Mouse (Mus musculus): ENCODE measurements around the gene Arid1a.

Arid1a gene

GRCm38 (mm10) chr4:133756514-133757268, at the start of gene Arid1a:
Gene Arid1a (minus strand): TSS chr4:133756769.
- DNase-seq (ENCODE audit: inconsistent age in 2 of 2, low spot score in 1 of 2): peak; percentile 96 to 98

- DNase-seq (ENCODE audit: inconsistent age in 2 of 2, low spot score in 1 of 2): peak in 1 of 2 experiments; percentile 41
Measured at GRCm38 (mm10) chr4:133804401-133805263, 48.1 kb upstream of the Arid1a start.

DNA sequence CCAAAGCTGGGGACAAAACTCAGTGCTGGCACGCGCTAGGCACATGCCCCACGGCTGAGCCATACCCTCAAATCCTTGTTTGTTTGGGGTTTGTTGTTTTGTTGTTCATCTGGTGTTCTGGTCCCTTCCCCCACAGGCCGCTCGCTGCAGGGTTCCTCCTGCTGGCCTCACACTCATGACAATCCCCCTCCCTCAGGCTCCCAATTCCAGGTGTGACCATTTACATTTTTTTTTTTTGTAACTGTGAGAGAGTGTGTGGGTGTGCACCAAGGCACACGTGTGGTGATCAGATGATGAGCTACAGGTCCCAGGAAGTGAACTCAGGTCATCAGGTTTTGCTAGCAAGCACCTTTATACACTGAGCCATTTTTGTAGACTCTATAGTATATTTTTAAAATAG, 44.0 kb upstream of the Arid1a start:
- DNase-seq (ENCODE audit: inconsistent age in 2 of 2, low spot score in 1 of 2): no peak

GRCm38 (mm10) chr4:133793269-133793668, 36.7 kb upstream of the Arid1a start:
- DNase-seq (ENCODE audit: inconsistent age in 2 of 2, low spot score in 1 of 2): peak in 1 of 2 experiments; percentile 52

DNA sequence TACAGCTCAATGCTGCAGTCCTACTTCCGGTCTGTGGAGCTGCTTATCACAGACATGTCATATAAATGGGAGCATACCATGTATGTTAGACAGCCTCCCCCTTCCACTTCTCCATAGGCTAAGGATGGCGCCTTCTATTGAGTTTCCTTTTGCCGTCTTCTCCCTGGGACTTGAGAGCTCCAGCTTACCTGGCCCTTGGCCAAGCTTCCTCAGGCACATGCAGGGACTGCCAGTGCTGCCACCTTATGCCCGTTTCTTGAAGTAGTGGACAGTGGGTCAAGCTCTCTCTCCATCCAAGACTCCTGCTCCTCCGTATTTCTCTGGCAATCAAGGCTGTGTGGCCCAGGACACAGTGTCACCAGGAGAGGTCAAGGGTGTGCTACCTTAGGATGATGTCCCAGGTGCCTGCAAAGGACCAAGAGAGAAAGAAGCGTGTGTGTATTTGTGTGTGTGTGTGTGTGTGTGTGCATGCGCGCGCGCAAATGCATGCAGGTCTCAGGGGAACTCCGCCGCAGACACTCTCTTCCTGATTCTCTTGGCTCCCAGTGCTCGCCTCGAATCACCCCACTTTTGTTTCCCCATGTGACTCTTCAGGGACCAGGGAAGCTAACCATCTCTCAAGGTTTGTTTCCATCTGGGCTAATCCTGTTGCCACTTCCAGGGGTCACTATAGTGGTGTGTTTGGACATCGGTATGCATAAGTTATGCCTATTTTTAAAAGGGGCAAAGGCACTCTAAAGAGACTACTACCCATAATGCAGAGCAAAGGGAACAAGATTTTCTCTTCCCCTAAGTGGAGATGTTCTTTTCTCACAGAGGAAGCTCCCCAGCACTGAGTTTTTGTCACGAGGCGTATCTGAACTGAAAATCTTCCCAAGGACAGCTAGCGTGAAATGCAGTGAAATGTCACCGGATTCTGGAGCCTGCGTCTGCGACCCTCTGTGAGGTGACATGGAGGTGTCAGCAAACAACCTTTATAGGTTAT, 18.3 kb upstream of the Arid1a start:
- peak; percentile 89 to 94 for DNase-seq (ENCODE audit: inconsistent age in 2 of 2, low spot score in 1 of 2)

- DNase-seq (ENCODE audit: inconsistent age in 2 of 2, low spot score in 1 of 2): no peak
Measured at GRCm38 (mm10) chr4:133769157-133769556, 12.6 kb upstream of the Arid1a start.

GRCm38 (mm10) chr4:133763112-133763511, 6.5 kb upstream of the Arid1a start:
- DNase-seq (ENCODE audit: inconsistent age in 2 of 2, low spot score in 1 of 2): no peak

DNA sequence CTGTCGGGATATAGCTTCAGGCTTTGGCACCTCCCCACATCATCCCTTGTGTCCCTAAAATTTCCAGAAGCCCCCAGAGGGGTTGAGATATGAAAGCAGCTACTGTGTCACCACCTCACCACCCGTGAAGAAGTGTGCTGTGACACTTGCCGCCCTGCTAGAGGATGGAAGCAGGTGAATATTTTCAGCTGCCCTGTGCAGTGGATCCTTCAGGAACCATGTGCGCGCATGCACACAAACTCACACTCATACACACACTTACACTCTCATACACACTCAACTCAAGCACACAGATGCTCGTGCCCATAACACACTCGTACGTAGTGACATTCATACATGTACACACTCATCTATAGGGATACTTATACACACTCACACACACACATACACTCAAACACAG, 3.1 kb upstream of the Arid1a start:
- DNase-seq (ENCODE audit: inconsistent age in 2 of 2, low spot score in 1 of 2): no peak

- DNase-seq (ENCODE audit: inconsistent age in 2 of 2, low spot score in 1 of 2): peak; percentile 89 to 97
Measured at GRCm38 (mm10) chr4:133757269-133757835, 783 bp upstream of the Arid1a start.

DNA sequence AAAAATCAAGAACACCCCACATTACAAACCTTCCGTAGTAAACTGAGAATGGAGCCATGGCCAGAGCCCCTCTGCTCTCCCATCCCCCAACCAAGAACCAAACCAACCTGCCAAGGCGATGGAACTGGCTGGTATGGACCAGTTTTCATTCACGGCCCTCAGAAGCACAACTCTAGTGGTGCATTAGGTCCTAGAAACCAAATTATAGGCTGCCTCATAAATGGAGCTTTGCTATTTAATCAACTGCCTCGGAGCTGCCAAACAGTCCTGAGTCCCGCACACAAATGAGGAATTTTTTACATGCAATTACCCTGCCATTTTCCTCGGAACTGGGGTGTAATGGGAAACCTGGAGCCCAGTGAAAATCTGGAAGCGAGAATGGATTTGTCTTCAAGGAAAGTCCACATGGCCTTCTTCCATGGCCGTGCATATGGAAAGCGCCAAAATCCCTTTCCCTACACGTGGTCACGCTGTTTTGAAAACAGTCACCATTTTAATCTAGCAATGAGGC, 653 bp downstream of the Arid1a start:
- DNase-seq (ENCODE audit: inconsistent age in 2 of 2, low spot score in 1 of 2): peak in 1 of 2 experiments; percentile 60

GRCm38 (mm10) chr4:133754871-133755765, 1.5 kb downstream of the Arid1a start:
- DNase-seq (ENCODE audit: inconsistent age in 2 of 2, low spot score in 1 of 2): no peak

DNA sequence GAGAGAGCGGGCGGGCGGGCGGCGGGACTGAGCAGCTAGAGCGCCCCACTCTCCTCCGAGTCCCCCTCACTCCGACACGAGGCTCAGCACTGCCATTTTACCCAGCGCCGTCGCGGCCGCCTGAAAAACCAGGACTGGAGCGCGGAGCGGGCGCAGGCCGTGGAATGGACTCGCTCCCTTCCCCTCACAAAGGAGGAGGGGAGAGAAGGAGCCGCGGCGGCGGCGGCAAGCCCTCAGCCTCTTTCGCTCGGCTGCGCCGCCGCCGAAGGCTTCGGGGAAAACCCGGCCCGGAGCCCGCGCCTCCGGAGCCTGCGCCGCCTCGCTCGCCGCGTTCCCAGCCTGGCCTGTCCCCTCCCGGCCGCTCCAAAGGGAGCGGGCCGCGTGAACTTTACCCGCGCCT, 2.3 kb downstream of the Arid1a start:
- DNase-seq (ENCODE audit: inconsistent age in 2 of 2, low spot score in 1 of 2): peak; percentile 98 to 100

GRCm38 (mm10) chr4:133753375-133754190, 3.0 kb downstream of the Arid1a start:
- DNase-seq (ENCODE audit: inconsistent age in 2 of 2, low spot score in 1 of 2): peak; percentile 84 to 92

- DNase-seq (ENCODE audit: inconsistent age in 2 of 2, low spot score in 1 of 2): peak; percentile 67 to 86
Measured at GRCm38 (mm10) chr4:133752449-133753374, 3.9 kb downstream of the Arid1a start.

DNA sequence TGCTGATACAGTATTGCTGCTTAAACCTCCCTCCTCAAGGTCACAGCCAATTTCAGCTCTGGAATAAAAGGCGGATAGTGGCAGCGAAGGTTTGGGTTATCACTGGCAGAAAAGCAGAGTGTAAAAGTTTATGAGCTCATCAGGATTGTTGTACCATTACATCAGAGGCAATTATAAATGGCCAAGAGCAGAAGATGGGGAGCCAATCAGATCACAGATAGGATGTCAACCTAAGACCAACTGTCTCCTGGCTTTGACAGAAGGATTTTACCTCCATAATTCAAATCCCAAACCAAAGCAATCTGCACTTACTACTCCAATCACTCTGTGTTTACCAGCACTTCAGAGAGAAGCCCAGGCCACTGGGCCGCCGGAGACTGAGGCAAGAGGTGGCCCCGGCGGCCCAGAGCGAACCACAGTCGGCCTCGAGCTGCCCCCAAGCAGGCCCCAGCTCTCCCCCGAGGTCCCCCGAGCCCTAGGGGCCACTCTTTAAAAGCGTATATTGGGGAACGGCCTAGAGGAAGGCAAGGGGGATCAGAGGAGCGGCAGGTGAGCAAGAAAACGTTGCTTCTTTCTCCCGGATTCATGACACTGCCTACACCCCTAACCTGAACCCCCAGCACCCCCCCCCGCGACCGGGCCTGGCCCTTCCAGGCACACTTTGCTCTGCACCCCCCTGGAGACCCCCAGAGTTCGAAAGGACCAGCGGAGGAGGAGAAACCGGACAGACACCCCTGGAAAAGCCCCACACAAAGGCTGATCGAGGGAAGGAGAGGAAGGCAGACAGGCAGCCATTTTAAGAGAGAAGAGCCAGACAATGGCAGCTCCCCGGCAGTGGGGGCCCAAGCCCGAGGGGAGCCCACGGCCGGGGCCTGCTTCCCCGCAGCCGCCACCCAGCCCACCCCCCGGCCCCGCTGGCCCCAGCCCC, 4.8 kb downstream of the Arid1a start:
- DNase-seq (ENCODE audit: inconsistent age in 2 of 2, low spot score in 1 of 2): peak; percentile 74 to 89

- DNase-seq (ENCODE audit: inconsistent age in 2 of 2, low spot score in 1 of 2): no peak
Measured at GRCm38 (mm10) chr4:133750184-133750775, 6.3 kb downstream of the Arid1a start.
